Mouse (Mus musculus) spleen, postnatal 36 days (tissue): ENCODE data around the gene Far1.

Experiments used
- DNase-seq, 2 experiments: peaks; one replicate each; pipeline ENCODE4 v3.0.0; 2022; ENCODE audit warnings: low spot score in 2 of 2, mixed read lengths in 1 of 2

Far1 gene

GRCm38 (mm10) chr7:113513286-113513962, at the start of gene Far1:
Gene Far1 (plus strand): TSS chr7:113513834.
- peak; percentile 98 for DNase-seq

GRCm38 (mm10) chr7:113468345-113468744, 45.3 kb upstream of the Far1 start:
- DNase-seq, result no peak

GRCm38 (mm10) chr7:113470671-113471070, 43.0 kb upstream of the Far1 start:
- DNase-seq, result no peak

DNA sequence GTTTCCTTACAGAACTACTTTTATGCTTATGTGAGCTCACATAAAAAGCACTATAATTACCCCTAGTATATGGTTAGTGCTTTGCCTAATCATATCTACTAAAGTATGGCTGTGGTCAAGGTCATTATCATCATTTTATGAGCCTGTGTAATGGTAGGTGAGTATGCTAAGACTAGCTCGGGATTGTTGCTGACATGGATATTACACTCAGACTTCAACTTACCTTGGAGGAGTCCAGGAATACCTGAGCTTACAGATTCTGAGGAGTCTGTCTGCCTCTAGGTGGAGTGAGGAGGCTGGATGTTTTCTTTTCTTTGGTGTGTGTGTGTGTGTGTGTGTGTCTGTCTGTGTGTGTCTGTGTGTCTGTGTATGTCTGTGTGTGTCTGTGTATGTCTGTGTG, 42.0 kb upstream of the Far1 start:
- DNase-seq, result no peak

GRCm38 (mm10) chr7:113495792-113496191, 17.8 kb upstream of the Far1 start:
- no peak for DNase-seq

DNA sequence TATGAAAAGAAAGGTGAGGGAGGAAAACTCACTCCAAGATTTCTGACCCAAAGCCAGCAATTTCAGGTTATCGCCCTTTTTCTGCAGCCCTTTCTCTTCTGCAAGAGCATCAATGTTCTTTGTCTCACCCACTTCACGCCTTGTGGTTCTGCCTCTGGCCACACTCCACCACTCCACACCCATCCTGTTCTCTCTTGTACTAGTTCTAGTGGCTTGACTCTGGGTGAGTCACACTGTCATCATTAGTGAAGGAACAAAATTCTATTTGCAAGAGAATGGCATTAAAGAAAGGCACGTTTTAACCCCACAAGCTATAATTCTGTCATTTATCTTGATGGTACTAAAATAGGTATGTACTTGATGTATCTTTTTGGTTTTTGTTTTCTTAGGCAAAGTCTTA, 15.2 kb upstream of the Far1 start:
- no peak for DNase-seq

- DNase-seq, result no peak
Observed at GRCm38 (mm10) chr7:113499821-113500220, 13.8 kb upstream of the Far1 start.

GRCm38 (mm10) chr7:113502453-113502852, 11.2 kb upstream of the Far1 start:
- DNase-seq, result no peak

- DNase-seq, result peak; percentile 16 to 33
Observed at GRCm38 (mm10) chr7:113505047-113505446, 8.6 kb upstream of the Far1 start.

DNA sequence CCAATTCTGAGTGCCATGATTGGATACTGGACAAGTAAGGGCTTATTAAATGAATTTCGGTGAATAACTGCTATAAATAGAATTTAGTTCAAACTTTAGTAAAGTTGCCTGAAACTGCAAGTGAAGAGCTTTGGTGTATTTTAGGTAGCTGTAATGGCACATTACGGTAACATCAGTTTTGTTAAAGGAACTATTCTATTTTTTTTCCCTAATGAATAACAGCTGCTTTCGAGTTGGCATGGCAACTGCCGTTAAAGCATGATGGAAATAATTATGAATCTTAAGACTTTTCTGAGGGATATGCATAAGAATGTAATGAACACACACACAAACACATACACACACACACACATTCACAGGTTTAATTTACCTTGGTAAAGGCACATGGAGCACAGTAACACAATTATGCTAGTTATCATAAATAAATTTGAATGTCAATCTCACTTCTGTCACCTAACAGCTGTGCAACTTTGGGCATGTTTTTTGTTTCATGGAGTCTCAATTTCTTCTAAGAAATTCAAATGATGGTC, 8.1 kb upstream of the Far1 start:
- no peak for DNase-seq

DNA sequence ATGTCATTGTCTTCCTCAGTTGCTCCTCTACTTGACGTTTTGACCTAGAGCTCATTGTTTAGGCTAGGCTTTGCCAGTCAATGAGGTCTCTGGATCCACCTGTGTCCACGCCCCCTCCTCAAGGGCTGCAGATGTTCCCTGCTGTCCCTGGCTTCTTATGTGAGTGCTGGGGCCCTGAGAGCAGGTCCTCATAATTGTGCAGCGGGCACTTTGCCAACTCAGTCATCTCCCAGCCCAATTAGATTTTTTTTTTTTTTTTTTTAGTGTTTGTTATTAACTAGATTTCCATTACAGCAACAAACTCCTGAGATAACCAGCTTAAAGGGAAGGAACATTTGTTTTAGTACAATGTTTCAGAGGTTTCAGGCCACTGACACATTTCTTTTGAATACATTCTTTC, 5.8 kb upstream of the Far1 start:
- DNase-seq, result no peak

GRCm38 (mm10) chr7:113511396-113511795, 2.2 kb upstream of the Far1 start:
- no peak for DNase-seq

DNA sequence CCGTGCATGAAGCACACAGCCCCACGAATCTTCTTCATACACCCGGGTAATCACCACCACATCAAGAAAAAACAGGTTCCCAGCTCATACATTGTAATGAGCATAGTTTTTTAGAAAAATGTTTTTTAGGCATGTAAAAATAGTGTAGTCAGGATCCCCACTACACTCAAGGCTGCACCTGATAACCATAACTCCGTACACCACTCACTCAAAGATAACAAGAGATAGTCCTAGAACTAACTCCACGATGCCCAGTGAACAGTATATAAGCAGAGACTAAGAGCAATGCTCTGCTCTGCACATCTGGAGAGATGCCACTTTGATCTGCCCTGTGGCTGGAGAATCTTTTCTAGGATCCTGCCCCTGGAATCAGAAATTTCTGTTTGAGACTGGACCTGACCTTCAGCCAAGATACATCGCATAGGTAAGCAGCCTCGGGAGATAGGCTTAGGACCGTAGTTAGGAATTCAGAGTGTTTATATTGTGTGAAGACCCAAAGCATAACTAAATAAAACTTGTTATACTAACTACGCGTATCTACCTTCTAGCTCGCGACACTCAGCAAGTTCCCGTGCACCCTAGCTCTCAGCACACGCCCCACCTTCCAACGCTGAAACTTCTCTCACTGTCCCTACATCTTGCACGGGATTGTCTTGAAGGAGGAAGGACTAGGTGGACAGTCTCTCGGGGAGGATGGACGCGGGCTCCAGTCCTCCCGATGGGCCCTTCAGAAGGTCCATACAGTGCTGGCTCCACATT, 928 bp upstream of the Far1 start:
- no peak for DNase-seq

- peak in 1 of 2 experiments; percentile 45 for DNase-seq
Observed at GRCm38 (mm10) chr7:113513963-113514649, 472 bp downstream of the Far1 start.

- no peak for DNase-seq
Observed at GRCm38 (mm10) chr7:113515831-113516230, 2.2 kb downstream of the Far1 start.

DNA sequence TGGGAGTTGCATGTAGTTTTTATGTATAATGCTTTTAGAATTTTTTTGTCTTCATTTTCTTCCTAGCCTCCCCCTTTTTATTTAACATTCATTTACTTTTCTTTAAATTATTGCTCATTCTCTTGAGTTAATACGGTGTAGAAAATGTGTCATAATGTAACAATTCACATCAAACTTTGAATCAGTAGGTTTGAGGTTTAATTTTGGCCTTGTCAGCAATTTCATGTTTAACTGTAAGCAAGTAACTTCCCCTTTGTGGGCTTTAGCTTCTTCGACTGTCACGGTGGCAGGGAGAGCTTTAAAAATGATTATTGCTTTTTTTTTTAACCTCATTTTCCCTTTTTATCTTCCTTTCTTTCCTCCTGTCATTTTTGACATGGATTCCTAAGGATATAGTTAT, 4.8 kb downstream of the Far1 start:
- DNase-seq, result no peak

DNA sequence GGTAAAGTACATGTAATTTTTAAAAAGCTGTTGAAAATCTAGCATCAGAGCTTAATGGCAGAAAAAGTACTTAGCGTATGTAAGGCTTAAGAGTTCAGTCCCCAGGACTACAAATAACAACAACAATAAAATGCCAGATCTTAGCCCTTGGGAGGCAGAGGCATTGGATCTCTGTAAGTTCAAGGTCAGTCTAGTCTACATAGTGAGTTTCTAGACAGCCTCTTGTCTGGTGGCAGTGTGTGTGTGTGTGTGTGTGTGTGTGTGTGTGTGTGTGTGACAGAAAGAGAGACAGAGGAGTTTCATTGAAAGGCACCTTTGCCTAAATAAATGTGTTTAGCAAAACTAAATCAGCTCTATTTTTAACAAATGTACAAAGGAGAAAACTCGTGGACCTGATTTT, 5.3 kb downstream of the Far1 start:
- DNase-seq, result no peak

DNA sequence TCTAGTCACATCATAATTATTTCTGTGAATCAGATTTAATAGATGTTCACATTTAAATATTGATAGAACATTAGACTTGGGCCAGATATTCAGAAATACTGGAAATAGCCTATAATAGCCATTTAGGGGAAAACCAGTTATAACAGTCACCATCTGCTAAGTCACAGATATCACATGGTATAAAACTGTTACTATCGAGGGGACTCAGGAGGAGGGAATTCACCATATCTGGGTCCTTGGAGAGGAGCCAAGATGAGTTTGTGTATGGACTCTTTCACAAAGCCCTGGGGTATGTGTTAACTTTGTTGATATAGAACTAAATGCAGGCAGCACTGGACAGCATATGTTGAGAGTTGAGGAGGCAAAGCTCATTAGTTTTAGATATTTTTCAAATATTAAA, 29.5 kb downstream of the Far1 start:
- peak in 1 of 2 experiments; percentile 12 for DNase-seq

GRCm38 (mm10) chr7:113551742-113552463, 38.3 kb downstream of the Far1 start:
- DNase-seq, result no peak

- no peak for DNase-seq
Observed at GRCm38 (mm10) chr7:113552508-113552907, 38.9 kb downstream of the Far1 start.

DNA sequence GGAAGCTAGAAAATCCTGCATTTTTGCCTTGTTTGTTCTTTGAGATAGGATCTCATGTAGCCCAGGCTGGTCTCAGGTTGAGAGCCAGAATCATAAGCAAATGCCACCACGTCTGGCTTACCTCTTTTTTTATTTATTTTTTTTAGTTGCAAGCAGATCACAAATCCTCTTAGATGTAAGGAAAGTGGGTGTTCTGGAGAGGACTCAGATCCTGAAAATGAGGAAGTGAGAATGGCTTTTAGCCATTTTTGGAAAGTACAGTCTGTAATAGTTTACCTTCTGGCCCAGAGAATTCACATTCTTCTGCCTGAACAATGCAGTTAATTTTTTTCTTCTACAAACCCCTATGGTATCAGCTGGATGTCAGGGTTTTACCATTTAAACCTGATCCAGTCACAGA, 42.5 kb downstream of the Far1 start:
- peak; percentile 1 to 11 for DNase-seq

DNA sequence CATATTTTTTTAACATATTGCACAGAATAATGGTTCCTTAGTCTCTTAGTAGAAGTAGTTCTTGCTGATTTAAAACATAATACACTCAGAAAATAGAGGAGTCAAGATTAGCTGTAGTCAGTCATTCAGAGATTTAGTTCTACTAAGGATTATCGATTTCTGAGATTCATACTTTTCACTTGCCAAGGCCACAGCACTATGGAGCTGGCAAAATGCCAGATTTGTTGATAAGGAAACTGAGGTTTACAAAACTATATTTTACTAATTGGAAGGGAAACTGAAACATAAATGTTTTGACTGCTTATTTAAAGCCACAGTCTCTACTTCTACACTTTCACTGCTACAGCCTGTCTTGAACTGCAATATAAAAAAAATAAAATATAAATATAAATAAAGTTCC, 53.3 kb downstream of the Far1 start:
- DNase-seq, result no peak
